Mouse (Mus musculus) adrenal gland (tissue): Measurements from ENCODE around the gene Spata18.

Source experiments
- intact Hi-C: fragments of 180-260 bp; cut with DNase I; formaldehyde crosslinking; loops from one replicate; pipeline ENCODE4 v1.15.1; 2025

The Spata18 gene

GRCm38 (mm10) chr5:73651855-73652201 lies 649 bp downstream of the Spata18 start:
- intact Hi-C loops, result no loop called here

- intact Hi-C loops, result no loop called here
These were observed 15.5 kb downstream of the Spata18 start for GRCm38 (mm10) chr5:73666695-73667094.

GRCm38 (mm10) chr5:73667877-73668276 lies 16.7 kb downstream of the Spata18 start:
- intact Hi-C loops, result no loop called here

- intact Hi-C loops, result no loop called here
These were observed 18.2 kb downstream of the Spata18 start for GRCm38 (mm10) chr5:73669386-73669785.

GRCm38 (mm10) chr5:73675604-73676003 lies 24.4 kb downstream of the Spata18 start:
- intact Hi-C loops, result no loop called here

GRCm38 (mm10) chr5:73676626-73677025 lies 25.4 kb downstream of the Spata18 start:
- intact Hi-C loops, result no loop called here

- intact Hi-C loops, result loop anchor here (10.0 kb wide), 1 partner anchor 322 kb away; no protein-coding TSS in a partner anchor
These were observed 32.0 kb downstream of the Spata18 start for GRCm38 (mm10) chr5:73683221-73683620.

GRCm38 (mm10) chr5:73683706-73684409 lies 32.7 kb downstream of the Spata18 start:
- intact Hi-C loops, result loop anchor here (10.0 kb wide), 1 partner anchor 321 kb away; no protein-coding TSS in a partner anchor

- intact Hi-C loops, result loop anchor here (2.0 to 10.0 kb wide), 4 partner anchors 166 to 1471 kb away; no protein-coding TSS in a partner anchor
These were observed 35.0 kb downstream of the Spata18 start for GRCm38 (mm10) chr5:73686149-73686548.

- intact Hi-C loops, result loop anchor here (5.0 to 10.0 kb wide), 3 partner anchors 164 to 1469 kb away; no protein-coding TSS in a partner anchor
These were observed 37.4 kb downstream of the Spata18 start for GRCm38 (mm10) chr5:73688576-73688975.

- intact Hi-C loops, result no loop called here
These were observed 39.0 kb downstream of the Spata18 start for GRCm38 (mm10) chr5:73690146-73690545.

- intact Hi-C loops, result no loop called here
These were observed 40.7 kb downstream of the Spata18 start for GRCm38 (mm10) chr5:73691723-73692520.

- intact Hi-C loops, result no loop called here
These were observed 42.6 kb downstream of the Spata18 start for GRCm38 (mm10) chr5:73693778-73694177.

GRCm38 (mm10) chr5:73694254-73695015 lies 43.3 kb downstream of the Spata18 start:
- intact Hi-C loops, result no loop called here

GRCm38 (mm10) chr5:73697700-73698099 lies 46.5 kb downstream of the Spata18 start:
- intact Hi-C loops, result no loop called here

GRCm38 (mm10) chr5:73701063-73701890 lies 50.1 kb downstream of the Spata18 start:
- intact Hi-C loops, result no loop called here

GRCm38 (mm10) chr5:73701946-73702710 lies 50.9 kb downstream of the Spata18 start:
- intact Hi-C loops, result no loop called here

- intact Hi-C loops, result no loop called here
These were observed 51.9 kb downstream of the Spata18 start for GRCm38 (mm10) chr5:73703096-73703495.

- intact Hi-C loops, result no loop called here
These were observed 53.1 kb downstream of the Spata18 start for GRCm38 (mm10) chr5:73704263-73704662.

- intact Hi-C loops, result no loop called here
These were observed 53.6 kb downstream of the Spata18 start for GRCm38 (mm10) chr5:73704757-73705156.
